Mouse (Mus musculus) Muller cell, postnatal 12 days (primary cell): ENCODE data around the gene Kptn.

Source experiments
- DNase-seq: peaks from one replicate; pipeline ENCODE4 v3.0.0-alpha.2; 2015; ENCODE audit errors: inconsistent ontology term

Kptn gene

DNA sequence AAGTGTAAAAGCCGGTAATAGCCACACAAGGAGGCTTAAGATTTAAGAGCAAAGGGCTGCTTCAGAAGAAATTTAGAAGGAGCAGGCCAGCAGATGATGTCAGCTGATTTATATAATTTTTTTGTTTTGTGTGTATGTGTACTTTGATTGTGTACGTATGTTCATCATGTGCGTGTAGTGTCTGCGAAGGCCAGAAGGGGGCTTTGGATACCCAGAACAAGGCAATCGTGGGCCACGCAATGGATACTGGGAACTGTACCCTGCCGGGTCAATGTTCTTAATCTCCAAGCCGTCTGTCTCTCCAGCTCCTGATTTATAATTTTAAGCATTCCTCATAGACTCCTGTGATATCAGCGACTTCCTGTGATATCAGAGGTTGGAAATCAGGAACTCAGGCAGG lies 41.6 kb downstream of the Kptn start:
- DNase-seq = no peak

DNA sequence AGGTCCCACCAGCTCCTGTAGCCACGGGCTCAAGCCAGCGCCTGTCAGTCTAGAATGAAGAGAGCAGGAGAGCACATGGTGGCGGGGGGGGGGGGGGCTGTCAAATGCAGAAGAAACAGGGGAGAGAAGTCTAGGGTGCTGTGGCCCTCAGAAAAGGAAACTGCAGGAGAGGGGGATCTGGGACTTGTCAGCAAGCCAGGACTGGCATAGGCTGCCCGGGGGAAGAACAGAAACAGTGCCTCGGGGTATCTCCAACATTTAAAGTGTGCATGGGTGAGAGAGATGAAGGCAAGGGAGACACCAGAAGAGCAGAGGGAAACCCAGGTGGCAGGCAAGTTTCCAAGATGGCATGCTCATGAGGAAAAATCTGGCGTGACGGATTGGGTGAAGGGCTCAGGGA lies 42.3 kb downstream of the Kptn start:
- no peak for DNase-seq

DNA sequence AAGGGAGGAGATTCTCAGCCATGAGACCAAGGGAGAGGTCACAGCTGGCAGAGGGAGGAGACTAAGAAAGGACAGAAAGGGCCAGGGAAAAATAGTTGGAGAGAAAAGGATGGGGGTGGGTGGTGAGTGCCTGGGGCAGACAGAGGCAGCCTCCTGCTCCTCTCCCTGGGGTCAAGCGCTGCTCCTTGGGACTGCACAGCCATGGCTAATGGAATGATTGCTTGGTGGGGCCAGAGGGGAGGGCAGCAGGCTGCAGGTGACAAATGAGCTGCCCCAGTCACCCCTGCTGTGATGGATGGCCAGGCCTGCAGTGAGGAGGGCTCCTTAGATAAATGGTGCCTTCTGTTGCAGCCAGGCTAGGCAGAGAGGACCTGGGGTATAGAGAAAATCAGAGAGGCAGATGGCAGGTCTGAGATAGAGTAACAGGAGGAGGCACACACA lies 52.5 kb downstream of the Kptn start:
- no peak for DNase-seq

DNA sequence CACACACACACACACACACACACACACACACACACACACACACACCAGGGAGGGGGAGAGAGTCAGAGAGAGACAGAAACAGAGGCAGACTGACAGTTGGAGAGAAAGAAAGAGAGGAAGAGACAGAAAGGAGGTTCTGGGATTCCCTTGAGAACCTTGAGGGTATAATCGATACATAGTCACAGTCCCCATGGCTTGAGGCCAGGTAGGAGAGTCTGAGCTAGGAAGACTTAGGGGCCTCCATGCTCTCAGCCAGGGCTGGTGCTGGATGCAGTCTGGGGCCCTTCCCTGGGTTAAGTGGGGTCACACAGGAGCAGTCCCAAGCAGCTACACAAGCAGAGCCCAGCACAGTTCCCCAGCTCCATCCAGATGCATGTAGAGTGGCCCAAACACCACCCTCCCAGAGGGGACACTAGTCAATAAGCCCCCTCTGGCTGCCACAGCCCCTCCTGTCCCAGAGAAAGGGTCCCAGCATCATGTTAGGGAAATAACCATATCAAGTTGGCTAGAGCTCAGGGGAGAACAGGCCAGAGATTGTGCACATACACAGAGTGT lies 53.0 kb downstream of the Kptn start:
- no peak for DNase-seq

DNA sequence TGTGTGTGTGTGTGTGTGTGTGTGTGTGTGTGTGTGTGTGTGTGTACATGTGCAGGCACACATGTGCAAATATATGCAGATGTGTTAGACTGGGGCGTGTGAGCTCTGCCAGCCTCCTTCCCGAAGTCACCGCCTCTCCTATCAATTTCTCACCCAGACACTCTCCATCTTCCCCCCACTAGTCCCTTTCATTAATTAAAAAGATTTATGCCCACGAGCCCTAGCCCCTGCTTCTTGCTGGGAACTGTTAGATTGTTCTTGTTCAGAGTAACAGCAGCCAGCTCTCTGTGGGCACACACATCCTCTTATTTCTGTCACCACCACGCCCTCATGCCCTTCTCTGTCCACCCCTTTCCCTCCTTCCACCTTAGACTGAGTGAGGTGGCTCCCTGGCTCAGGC lies 53.5 kb downstream of the Kptn start:
- no peak for DNase-seq

DNA sequence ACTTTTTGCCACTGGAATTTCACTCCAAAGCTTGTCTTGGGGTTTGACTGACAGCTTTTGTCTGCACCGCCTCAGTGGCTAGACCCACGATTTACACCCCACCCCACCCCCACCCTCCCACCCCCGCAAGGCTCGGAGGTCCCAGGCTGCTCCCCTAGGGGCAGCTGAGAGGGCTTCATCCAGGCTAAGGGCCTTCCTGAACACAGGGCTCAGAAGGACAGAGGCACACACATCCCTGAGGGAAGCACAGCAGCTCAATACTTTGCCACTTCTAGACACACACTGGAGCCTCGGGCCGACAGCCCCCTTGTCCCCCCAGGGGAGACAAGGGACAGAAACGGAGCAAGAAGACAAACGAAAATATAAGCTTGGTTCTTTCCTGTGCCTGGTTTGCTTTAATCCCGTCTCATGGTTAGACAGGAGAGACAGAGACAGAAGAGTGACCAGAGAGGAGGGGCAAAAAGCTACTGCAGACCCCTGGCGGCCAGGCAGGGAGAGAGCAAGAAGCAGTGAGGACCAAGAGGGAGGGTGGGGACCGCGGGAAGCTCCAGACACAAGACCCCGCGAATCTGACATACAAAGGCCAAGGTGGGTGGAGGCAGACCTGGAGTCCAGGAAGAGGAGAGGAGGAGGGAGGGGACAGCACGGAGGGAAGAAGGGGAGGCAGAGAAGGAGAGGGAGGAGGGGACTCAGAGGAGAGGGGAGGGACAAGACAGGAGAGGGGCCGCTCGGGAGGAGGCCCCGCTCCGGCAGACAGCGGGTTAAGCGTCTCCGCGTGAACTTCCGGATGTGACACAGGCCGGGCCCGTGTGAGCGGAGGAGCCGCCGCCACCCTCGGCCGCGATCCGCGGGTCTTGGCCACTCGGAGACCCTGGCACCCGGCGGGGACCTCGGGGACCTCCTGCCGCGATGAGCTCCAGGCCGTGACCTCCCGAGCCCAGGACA lies 55.2 kb downstream of the Kptn start, which contains the start of gene Meis3:
Gene Meis3, plus strand, starts transcription at position 494 of the 945 bp plus-strand sequence.
- peak; percentile 72 for DNase-seq

DNA sequence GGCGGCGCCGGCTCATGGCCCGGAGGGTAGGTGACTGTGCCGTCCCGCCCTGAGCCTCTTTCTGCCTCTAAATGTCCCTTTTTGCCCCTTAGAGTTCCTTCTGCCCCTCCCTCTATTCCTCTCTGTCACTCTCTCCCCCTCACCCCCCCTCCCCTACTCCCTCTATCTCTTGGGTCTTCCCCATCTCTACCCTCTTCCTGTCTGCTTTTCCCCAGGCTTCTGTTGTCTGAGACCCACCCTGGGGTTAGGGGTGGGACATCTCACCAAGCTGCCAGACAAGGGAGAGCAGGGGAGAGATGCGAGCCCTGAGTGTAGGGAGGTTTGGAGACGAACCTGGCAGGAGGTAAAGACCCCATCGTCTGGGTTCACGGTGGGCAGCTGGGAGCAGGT lies 55.8 kb downstream of the Kptn start:
- no peak for DNase-seq
